Mouse (Mus musculus): ENCODE measurements around the gene Snapc3. TPM values are rescaled to one million over a fixed set of nuclear protein-coding genes. Genes with fewer than 3 reads are reported as not detected.
"Not testable (repeated sequence)": the region's sequence is repeated elsewhere in the genome, so short reads cannot be mapped to it uniquely, and the experiment has no call there.

The Snapc3 gene
- polyA plus RNA-seq, 1 experiment from 2014 or later = 56.5 TPM

- 88% methylated on average over 10 of the region's 10 CpGs for WGBS
- DNase-seq (ENCODE audit: low spot score) = no peak
- H3K4me3 ChIP-seq = no peak overlapping the region
- no peaks in the 10 kb centered on the region for H3K36me3 ChIP-seq
- H3K27me3 ChIP-seq (ENCODE audit: low read depth, poor library complexity, severe bottlenecking) = no peaks in the 10 kb centered on the region
- no peak overlapping the region for H3K27ac ChIP-seq
- peaks cover 5% of the 10 kb centered on the region; the same call in 1 of the 2 replicates for H3K4me1 ChIP-seq
- no peaks in the 10 kb centered on the region for H3K9me3 ChIP-seq (replicated peaks)
Observed at GRCm38 (mm10) chr4:83514976-83515669, 97.6 kb downstream of the Snapc3 start.

- not testable (repeated sequence) for H3K27me3 ChIP-seq (ENCODE audit: low read depth, poor library complexity, severe bottlenecking); H3K4me1 ChIP-seq; H3K36me3 ChIP-seq; H3K4me3 ChIP-seq; DNase-seq (ENCODE audit: low spot score); H3K9me3 ChIP-seq (replicated peaks); H3K27ac ChIP-seq
- WGBS = 95% methylated on average over 5 of the region's 6 CpGs
Observed at GRCm38 (mm10) chr4:83516144-83516543, 98.6 kb downstream of the Snapc3 start.

Other genes with a start within 250 kb of the Snapc3 start
- 1.4 and 2.1 TPM in 2 replicates for gene Ttc39b, start 93.5 kb upstream of the Snapc3 start, polyA plus RNA-seq (2016; fragmentation: Nextera tagmentation; extraction: Ambion mirVana)
- gene Psip1, start 68.7 kb downstream of the Snapc3 start, polyA plus RNA-seq (2016; fragmentation: Nextera tagmentation; extraction: Ambion mirVana) = 201 and 237 TPM in 2 replicates
- 2.7 and 3.8 TPM in 2 replicates for gene Ccdc171, start 107.8 kb downstream of the Snapc3 start, polyA plus RNA-seq (2016; fragmentation: Nextera tagmentation; extraction: Ambion mirVana)